Mouse (Mus musculus): ENCODE data around the gene Stk16. TPM values are rescaled to one million over a fixed set of nuclear protein-coding genes. Genes with fewer than 3 reads are reported as not detected.

Gene Stk16
- total RNA-seq, 4 experiments from 2014 or later = 29.3 to 44.0 (median 36.4) TPM

Small RNA genes within 50 kb of the gene (microRNA-seq; reads per million reads assigned to microRNA genes)
- gene Gm27943 = not detected

Other genes with a start within 250 kb of the Stk16 start
- 1 to 10 TPM; 3.7 to 5.2 (median 4.6) TPM for gene Nhej1, start 85.6 kb upstream of the Stk16 start, total RNA-seq (2022)
- under 1 TPM; 0.53 to 0.71 (median 0.61) TPM for gene Slc23a3, start 76.9 kb upstream of the Stk16 start, total RNA-seq (2022)
- 10 to 100 TPM; 19.8 to 26.4 (median 21.0) TPM for gene Cnppd1, start 68.1 kb upstream of the Stk16 start, total RNA-seq (2022)
- gene Retreg2, start 68.1 kb upstream of the Stk16 start, total RNA-seq (2022) = 10 to 100 TPM; 15.8 to 24.8 (median 20.7) TPM
- 10 to 100 TPM; 14.6 to 16.9 (median 15.7) TPM for gene Zfand2b, start 42.2 kb upstream of the Stk16 start, total RNA-seq (2022)
- 10 to 100 TPM; 24.7 to 34.9 (median 28.8) TPM for gene Abcb6, start 30.4 kb upstream of the Stk16 start, total RNA-seq (2022)
- gene Ankzf1, start 18.7 kb upstream of the Stk16 start, total RNA-seq (2022) = 10 to 100 TPM in 2 of 4 experiments, 1 to 10 TPM in 2; 7.7 to 13.9 (median 10.2) TPM
- gene Atg9a, start 18.6 kb upstream of the Stk16 start, total RNA-seq (2022) = 10 to 100 TPM; 67.6 to 77.9 (median 71.6) TPM
- 1 to 10 TPM; 1.1 to 4.1 (median 2.3) TPM for gene Glb1l, start within 50 bp of the Stk16 start, total RNA-seq (2022)
- gene Tuba4a, start 9.0 kb downstream of the Stk16 start, total RNA-seq (2022) = 1,000 to 10,000 TPM in 1 of 4 experiments, 100 to 1,000 TPM in 3; 786 to 1,317 (median 908) TPM
- not detected for gene A630095N17Rik, start 21.3 kb downstream of the Stk16 start, total RNA-seq (2022)
- gene Dnajb2, start 25.6 kb downstream of the Stk16 start, total RNA-seq (2022) = 100 to 1,000 TPM; 102 to 135 (median 117) TPM
- gene Ptprn, start 53.7 kb downstream of the Stk16 start, total RNA-seq (2022) = 1 to 10 TPM; 1.4 to 3.2 (median 1.8) TPM
- gene Resp18, start 67.6 kb downstream of the Stk16 start, total RNA-seq (2022) = not detected
- gene Dnpep, start 107.2 kb downstream of the Stk16 start, total RNA-seq (2022) = 10 to 100 TPM; 85.4 to 89.1 (median 86.9) TPM
- 1,000 to 10,000 TPM; 1,263 to 1,551 (median 1,367) TPM for gene Des, start 149.5 kb downstream of the Stk16 start, total RNA-seq (2022)
- gene Speg, start 164.5 kb downstream of the Stk16 start, total RNA-seq (2022) = 100 to 1,000 TPM; 131 to 145 (median 137) TPM
- 10 to 100 TPM; 34.1 to 44.8 (median 40.8) TPM for gene Gmppa, start 225.1 kb downstream of the Stk16 start, total RNA-seq (2022)
- gene Asic4, start 239.6 kb downstream of the Stk16 start, total RNA-seq (2022) = not detected

Data from heart, adult 8-10 months (tissue).